Mouse (Mus musculus) heart, postnatal 14 days (tissue): Measurements from ENCODE around the gene Trim75. TPM values are rescaled to one million over a fixed set of nuclear protein-coding genes. Genes with fewer than 3 reads are reported as not detected.
"Not testable (repeated sequence)": the region's sequence is repeated elsewhere in the genome, so short reads cannot be mapped to it uniquely, and the experiment has no call there.

Source experiments
- DNase-seq, 2 experiments: peaks; one replicate each; pipeline ENCODE4 v3.0.0; 2021 to 2022
- intact Hi-C: fragments of 180-260 bp; cut with DNase I; formaldehyde crosslinking; loops from one replicate; pipeline ENCODE4 v1.15.1; 2025
- long read RNA-seq, 2 experiments: library from polyadenylated mRNA; stranded (forward); transcript quantifications; one replicate each; pipeline ENCODE4 v2.0.0; 2021
- total RNA-seq, 2 experiments: library from RNA; stranded (reverse); gene quantifications; 2 replicates each; pipeline ENCODE4 v1.2.3; 2021

Trim75 gene
- total RNA-seq, result not detected
- long read RNA-seq, experiment 1, result 0 reads
- long read RNA-seq, experiment 2, result 0 reads

- DNase-seq, result no peak
- intact Hi-C loops, result no loop called here
Measured at GRCm38 (mm10) chr8:64987731-64988130, at the start of gene Trim75. Gene Trim75 (minus strand): TSS chr8:64987831.

DNA sequence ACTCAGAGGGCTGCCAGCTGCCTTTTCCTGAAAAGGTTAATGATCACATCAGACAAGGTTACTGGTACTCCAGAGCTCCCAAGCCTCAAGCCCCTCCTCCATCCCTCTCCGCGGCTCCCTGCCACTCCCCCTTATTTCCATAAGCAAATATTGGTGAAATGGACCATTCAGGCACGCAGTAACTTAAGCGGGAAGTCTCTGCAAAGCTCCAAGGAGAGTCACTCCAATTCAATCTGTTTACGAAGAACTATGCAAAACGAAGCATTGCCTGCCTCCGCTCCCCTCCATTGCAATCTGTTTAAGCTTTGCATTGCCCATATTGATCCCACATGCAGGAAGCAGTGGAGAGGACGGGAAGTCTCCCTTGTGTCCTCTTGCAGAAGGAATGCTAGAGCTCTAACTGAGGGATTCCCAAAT, 49.5 kb upstream of the Trim75 start, which contains the start of gene Apela:
TSS of gene Apela (minus strand) at position 220 of the 417 bp plus-strand sequence.
- intact Hi-C loops, result no loop called here
- DNase-seq, result peak in 1 of 2 experiments; percentile 1

GRCm38 (mm10) chr8:65034136-65034535, 46.5 kb upstream of the Trim75 start:
- intact Hi-C loops, result no loop called here
- no peak for DNase-seq

GRCm38 (mm10) chr8:65033056-65033455, 45.4 kb upstream of the Trim75 start:
- DNase-seq, result no peak
- intact Hi-C loops, result no loop called here

DNA sequence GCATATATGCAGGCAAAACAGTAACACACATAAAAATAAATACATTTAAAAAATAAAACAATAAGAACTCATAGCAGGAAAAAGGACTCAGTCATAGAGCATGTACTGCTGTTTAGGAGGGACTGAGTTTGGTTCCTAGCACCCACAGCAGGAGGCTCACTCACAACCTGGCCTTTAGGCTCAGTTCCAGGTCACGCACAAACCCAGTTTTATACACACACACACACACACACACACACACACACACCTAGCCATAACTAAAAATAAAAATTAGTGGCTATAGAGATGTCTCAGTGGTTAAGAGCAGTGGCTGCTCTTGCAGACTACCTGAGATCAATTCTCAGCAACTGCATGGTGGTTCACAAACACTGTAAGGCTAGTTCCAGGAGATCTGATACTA, 44.5 kb upstream of the Trim75 start:
- DNase-seq, result no peak

GRCm38 (mm10) chr8:65030735-65031485, 43.3 kb upstream of the Trim75 start:
- no peak for DNase-seq
- intact Hi-C loops, result no loop called here

More for the DNA sequence above, 44.5 kb upstream of the Trim75 start:
- intact Hi-C loops, result no loop called here

- intact Hi-C loops, result no loop called here
- DNase-seq, result no peak
Measured at GRCm38 (mm10) chr8:65029776-65030175, 42.1 kb upstream of the Trim75 start.

DNA sequence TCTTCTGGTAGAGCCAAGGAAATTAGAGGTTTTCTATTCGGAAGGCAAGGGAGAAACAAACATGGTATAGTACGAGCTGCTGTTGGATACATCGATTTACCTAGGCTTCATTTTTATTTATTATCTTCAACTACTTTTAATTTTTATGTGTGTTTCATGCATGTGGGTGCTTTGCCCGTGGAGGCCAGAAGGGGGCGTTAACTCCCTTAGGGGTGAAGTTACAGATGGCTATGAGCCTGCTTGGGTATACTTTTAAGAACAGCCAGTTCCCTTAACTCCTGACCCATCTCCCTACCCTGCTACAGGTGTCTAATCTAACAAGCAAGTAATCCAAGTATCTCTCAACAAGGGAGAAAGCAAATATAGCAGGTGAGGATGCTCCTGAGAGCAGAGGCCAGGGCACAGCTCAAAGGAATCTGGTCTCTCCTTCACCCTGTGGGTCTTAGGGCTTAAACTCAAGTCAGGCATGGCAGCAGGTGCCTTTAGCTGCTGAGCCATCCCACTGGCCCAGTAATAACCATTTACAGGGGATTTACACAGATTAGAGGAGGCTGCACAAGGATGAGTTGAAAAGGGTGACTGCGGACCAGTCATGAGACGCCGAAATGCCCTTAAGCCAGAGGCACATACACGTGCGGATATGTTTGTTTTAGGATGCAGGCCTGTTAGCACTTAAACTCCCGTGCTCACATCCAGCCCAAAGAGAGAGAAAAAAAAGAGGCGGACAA, 41.5 kb upstream of the Trim75 start:
- intact Hi-C loops, result no loop called here
- no peak for DNase-seq

DNA sequence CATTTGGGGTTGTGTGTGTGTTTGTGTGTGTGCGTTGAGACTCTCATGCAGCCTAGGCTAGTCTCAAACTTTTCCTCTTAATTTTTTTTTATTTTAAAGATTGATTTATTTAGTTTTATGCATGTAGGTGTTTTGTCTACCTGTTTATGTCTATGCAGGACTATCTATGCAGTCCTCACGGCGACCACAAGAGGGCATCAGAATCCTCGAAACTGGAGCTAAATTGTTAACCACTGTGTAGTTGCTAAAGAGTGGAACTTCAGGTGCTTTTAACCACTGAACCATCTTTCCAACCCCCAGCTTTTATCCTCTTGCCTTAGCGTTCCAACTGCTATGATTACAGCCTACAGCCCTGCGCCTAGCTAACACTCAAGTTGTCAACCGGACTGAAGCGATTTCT, 34.9 kb upstream of the Trim75 start:
- DNase-seq, result peak; percentile 50 to 71
- intact Hi-C loops, result loop anchor here (1.0 kb wide), 1 partner anchor 88 kb away; no protein-coding TSS in a partner anchor

- intact Hi-C loops, result no loop called here
- DNase-seq, result no peak
Measured at GRCm38 (mm10) chr8:65018423-65018822, 30.8 kb upstream of the Trim75 start, which contains the start of the genes Trim61 and Trim60. Gene Trim61 (minus strand): TSS chr8:65018523. Gene Trim60 (minus strand): TSS chr8:65018584.

- DNase-seq, intact Hi-C loops: not testable (repeated sequence)
Measured at GRCm38 (mm10) chr8:65007616-65008015, 20.0 kb upstream of the Trim75 start.

DNA sequence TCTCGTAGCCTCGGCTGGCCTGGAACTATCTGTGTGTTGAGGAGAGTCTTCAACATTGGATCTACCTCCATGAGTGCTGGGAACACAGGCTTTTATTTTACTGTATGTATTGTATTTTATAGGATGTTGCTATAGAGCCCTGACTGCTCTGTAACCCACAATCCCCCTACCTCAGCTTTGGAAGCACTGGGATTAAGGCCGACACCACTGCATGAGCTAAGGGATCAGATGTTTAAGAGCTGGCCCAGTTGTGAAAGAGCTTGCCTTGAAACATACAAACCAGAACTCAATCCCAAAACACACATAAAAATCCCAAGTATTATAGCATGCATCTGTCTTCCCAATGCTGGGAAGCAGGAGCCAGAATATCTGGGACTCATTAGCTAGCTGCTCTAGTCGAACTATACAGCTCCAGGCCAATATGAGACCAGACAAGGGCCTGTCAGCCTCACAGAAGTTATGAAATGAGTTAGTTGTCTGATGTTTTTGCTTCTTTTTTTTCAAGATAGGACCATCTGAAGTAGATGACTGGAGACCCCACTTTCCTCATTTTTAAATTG, 11.3 kb upstream of the Trim75 start:
- intact Hi-C loops, result no loop called here
- no peak for DNase-seq

GRCm38 (mm10) chr8:64983150-64983897, 4.3 kb downstream of the Trim75 start:
- DNase-seq, result no peak
- intact Hi-C loops, result no loop called here

GRCm38 (mm10) chr8:64962836-64963235, 24.8 kb downstream of the Trim75 start:
- intact Hi-C loops, result no loop called here
- DNase-seq, result no peak

- intact Hi-C loops, result no loop called here
- DNase-seq, result no peak
Measured at GRCm38 (mm10) chr8:64959025-64959424, 28.6 kb downstream of the Trim75 start.

- intact Hi-C loops, result no loop called here
- no peak for DNase-seq
Measured at GRCm38 (mm10) chr8:64952101-64952500, 35.5 kb downstream of the Trim75 start.

DNA sequence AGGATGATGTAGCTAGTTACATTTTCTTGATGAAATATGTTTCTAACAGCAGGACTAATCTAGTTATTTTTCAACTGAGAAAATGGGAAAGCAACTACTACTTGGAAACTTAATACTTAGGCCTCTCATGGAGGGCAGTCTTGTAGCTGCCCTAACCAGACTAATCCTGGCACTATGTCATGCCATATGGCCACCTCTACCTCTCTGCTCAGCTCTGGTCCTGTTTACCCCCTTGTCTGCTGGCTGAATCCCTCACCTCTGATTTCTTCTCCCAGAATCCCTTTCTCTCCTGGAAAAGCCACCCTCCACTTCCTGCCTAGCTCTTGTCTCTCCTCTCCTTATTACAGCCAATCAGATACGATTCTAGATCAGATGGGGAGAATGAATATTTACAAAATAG, 39.3 kb downstream of the Trim75 start:
- intact Hi-C loops, result loop anchor here (10.0 kb wide), 1 partner anchor 924 kb away; no protein-coding TSS in a partner anchor
- DNase-seq, result no peak

- no peak for DNase-seq
- intact Hi-C loops, result loop anchor here (10.0 kb wide), 1 partner anchor 923 kb away; no protein-coding TSS in a partner anchor
Measured at GRCm38 (mm10) chr8:64947698-64948034, 40.0 kb downstream of the Trim75 start.

DNA sequence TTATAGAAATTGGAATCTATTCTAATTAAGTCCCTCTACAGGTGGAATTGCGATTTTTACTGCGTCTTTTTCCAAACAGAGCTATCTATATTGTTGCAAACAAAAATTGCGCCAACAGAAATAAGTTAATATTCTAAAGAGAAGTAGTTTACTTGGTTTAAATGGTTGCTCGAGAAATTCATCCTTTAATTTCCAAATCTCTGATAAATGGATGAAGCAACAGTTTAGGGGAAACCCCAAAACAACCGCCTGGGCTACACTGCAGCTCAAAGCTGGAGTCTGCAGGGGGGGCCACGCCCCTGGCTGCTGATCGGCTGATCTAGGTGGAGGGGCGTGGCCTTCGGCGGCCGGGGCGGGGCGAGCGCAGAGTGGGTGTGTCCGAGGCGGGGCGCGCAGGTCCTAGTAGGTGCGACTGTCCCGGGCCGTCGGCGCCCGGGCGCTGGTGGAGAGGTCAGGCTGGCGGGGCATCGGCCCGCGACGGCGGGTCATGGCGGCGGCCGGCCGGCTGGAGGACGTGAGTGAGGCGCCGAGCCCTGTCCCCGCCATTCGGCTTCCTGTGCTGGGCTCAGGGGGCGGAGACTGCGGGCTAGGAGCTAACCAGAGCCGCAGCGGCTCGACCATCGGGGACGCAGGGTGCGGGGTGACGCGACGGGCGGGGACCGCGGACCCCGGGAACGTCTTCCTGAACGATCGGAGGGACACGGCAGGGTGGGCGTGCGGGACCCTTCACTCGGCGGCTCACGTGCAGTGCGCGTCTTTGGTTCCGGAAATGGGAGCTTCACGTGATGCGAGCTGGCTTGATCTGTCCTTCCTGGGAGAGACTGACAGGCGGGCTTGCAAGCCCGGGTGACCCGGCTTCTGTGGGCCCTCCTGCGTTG, 40.6 kb downstream of the Trim75 start, which contains the start of gene Tmem192:
TSS of gene Tmem192 (plus strand) at position 366 of the 878 bp plus-strand sequence.
- intact Hi-C loops, result loop anchor here (10.0 kb wide), 1 partner anchor 922 kb away; no protein-coding TSS in a partner anchor
- DNase-seq, result peak; percentile 95 to 96
